Mouse (Mus musculus) right cerebral cortex, postnatal 10 days (tissue): ENCODE measurements at regions not wholly inside any gene's neighbourhood (a gene's known extent, or its start where the extent isn't known, plus 50 kb on each side); places are given as distances from the start of the nearest gene placed in this dataset.
"Not testable (repeated sequence)": the region's sequence is repeated elsewhere in the genome, so short reads cannot be mapped to it uniquely, and the experiment has no call there.

Experiments
- DNase-seq, 2 experiments: peaks; one replicate each; pipeline ENCODE4 v3.0.0; 2021; ENCODE audit warnings: low spot score in 2 of 2

- no peak for DNase-seq
Measured at GRCm38 (mm10) chr8:126833006-126833405, 112.6 kb downstream of the Tomm20 start.

- DNase-seq: no peak
Measured at GRCm38 (mm10) chr8:126832163-126832978, 113.3 kb downstream of the Tomm20 start.

- DNase-seq: no peak
Measured at GRCm38 (mm10) chr8:126831312-126832162, 114.1 kb downstream of the Tomm20 start.

GRCm38 (mm10) chr8:126830242-126830530 is 115.5 kb downstream of the Tomm20 start:
- DNase-seq: no peak

GRCm38 (mm10) chr8:126829376-126830241 is 116.0 kb downstream of the Tomm20 start:
- peak in 1 of 2 experiments; percentile 25 for DNase-seq

GRCm38 (mm10) chr8:126827681-126828383 is 117.8 kb downstream of the Tomm20 start:
- DNase-seq: peak in 1 of 2 experiments; percentile 31

- peak; percentile 76 to 86 for DNase-seq
Measured at GRCm38 (mm10) chr8:126826328-126827285, 119.0 kb downstream of the Tomm20 start.

- peak; percentile 65 to 71 for DNase-seq
Measured at GRCm38 (mm10) chr8:126825877-126826276, 119.8 kb downstream of the Tomm20 start.

GRCm38 (mm10) chr8:126824575-126825208 is 121.0 kb downstream of the Tomm20 start:
- peak; percentile 58 to 73 for DNase-seq

GRCm38 (mm10) chr8:126822269-126822668 is 123.4 kb downstream of the Tomm20 start:
- DNase-seq: no peak

- DNase-seq: no peak
Measured at GRCm38 (mm10) chr8:126821279-126821678, 124.4 kb downstream of the Tomm20 start.

GRCm38 (mm10) chr8:126820502-126820901 is 125.1 kb downstream of the Tomm20 start:
- no peak for DNase-seq

GRCm38 (mm10) chr8:126819261-126819660 is 126.4 kb downstream of the Tomm20 start:
- no peak for DNase-seq

- no peak for DNase-seq
Measured at GRCm38 (mm10) chr8:126816155-126816554, 129.5 kb downstream of the Tomm20 start.

GRCm38 (mm10) chr8:126814427-126814826 is 131.2 kb downstream of the Tomm20 start:
- no peak for DNase-seq

GRCm38 (mm10) chr8:126813621-126814020 is 132.0 kb downstream of the Tomm20 start:
- DNase-seq: no peak

- DNase-seq: no peak
Measured at GRCm38 (mm10) chr8:126812777-126813176, 132.9 kb downstream of the Tomm20 start.

GRCm38 (mm10) chr8:126811358-126811757 is 134.3 kb downstream of the Tomm20 start:
- not testable (repeated sequence) for DNase-seq

- no peak for DNase-seq
Measured at GRCm38 (mm10) chr8:126810516-126810915, 135.1 kb downstream of the Tomm20 start.

GRCm38 (mm10) chr8:126809321-126809720 is 136.3 kb downstream of the Tomm20 start:
- DNase-seq: no peak
